Mouse (Mus musculus): ENCODE results near the gene Vps13d. TPM values are rescaled to one million over a fixed set of nuclear protein-coding genes. Genes with fewer than 3 reads are reported as not detected.

Gene Vps13d
- polyA plus RNA-seq, 1 experiment: 7.3 TPM

- Histone ChIP-seq H3K36me3 (ENCODE audit: control insufficient read depth, insufficient read depth, low read length) (no peaks in the 10 kb centered on the region; the same call in 1 of the 2 replicates), H3K4me1 (ENCODE audit: control insufficient read depth, insufficient read depth, low read length) (peaks cover 6% of the 10 kb centered on the region), H3K27me3 (ENCODE audit: control insufficient read depth, insufficient read depth, low read length) (no peaks in the 10 kb centered on the region), H3K27ac (ENCODE audit: control insufficient read depth, insufficient read depth, low read depth, low read length) (no peak overlapping the region), H3K4me3 (ENCODE audit: control insufficient read depth, low read depth, low read length) (no peak overlapping the region)
- TF ChIP-seq CTCF (IDR thresholded peaks at IDR 0.05; ENCODE audit: control insufficient read depth, insufficient read depth, insufficient replicate concordance, low read depth, low read length): no peak
- TF ChIP-seq POLR2A (IDR thresholded peaks at IDR 0.05; ENCODE audit: control insufficient read depth, low read depth, low read length): no peak
Observed at GRCm38 (mm10) chr4:145037006-145037405, 157.8 kb downstream of the Vps13d start.

- Histone ChIP-seq H3K4me1 (ENCODE audit: control insufficient read depth, insufficient read depth, low read length) (peaks cover 4% of the 10 kb centered on the region; the same call in 1 of the 2 replicates), H3K27me3 (ENCODE audit: control insufficient read depth, insufficient read depth, low read length) (no peaks in the 10 kb centered on the region), H3K4me3 (ENCODE audit: control insufficient read depth, low read depth, low read length) (no peak overlapping the region), H3K27ac (ENCODE audit: control insufficient read depth, insufficient read depth, low read depth, low read length) (no peak overlapping the region), H3K36me3 (ENCODE audit: control insufficient read depth, insufficient read depth, low read length) (no peaks in the 10 kb centered on the region; the same call in 1 of the 2 replicates)
- no peak for TF ChIP-seq CTCF (IDR thresholded peaks at IDR 0.05; ENCODE audit: control insufficient read depth, insufficient read depth, insufficient replicate concordance, low read depth, low read length)
- TF ChIP-seq POLR2A (IDR thresholded peaks at IDR 0.05; ENCODE audit: control insufficient read depth, low read depth, low read length): no peak
Observed at GRCm38 (mm10) chr4:145035450-145035849, 159.4 kb downstream of the Vps13d start.

GRCm38 (mm10) chr4:145034506-145035243, 160.1 kb downstream of the Vps13d start:
- no peak for TF ChIP-seq CTCF (IDR thresholded peaks at IDR 0.05; ENCODE audit: control insufficient read depth, insufficient read depth, insufficient replicate concordance, low read depth, low read length)
- no peak for TF ChIP-seq POLR2A (IDR thresholded peaks at IDR 0.05; ENCODE audit: control insufficient read depth, low read depth, low read length)
- no peak overlapping the region for H3K4me3 ChIP-seq (ENCODE audit: control insufficient read depth, low read depth, low read length)
- no peaks in the 10 kb centered on the region for H3K27me3 ChIP-seq (ENCODE audit: control insufficient read depth, insufficient read depth, low read length)
- no peaks in the 10 kb centered on the region; the same call in 1 of the 2 replicates for H3K36me3 ChIP-seq (ENCODE audit: control insufficient read depth, insufficient read depth, low read length)
- H3K4me1 ChIP-seq (ENCODE audit: control insufficient read depth, insufficient read depth, low read length): peaks cover 4% of the 10 kb centered on the region; the same call in 1 of the 2 replicates
- H3K27ac ChIP-seq (ENCODE audit: control insufficient read depth, insufficient read depth, low read depth, low read length): no peak overlapping the region

GRCm38 (mm10) chr4:145033392-145033791, 161.4 kb downstream of the Vps13d start:
- no peaks in the 10 kb centered on the region for H3K27me3 ChIP-seq (ENCODE audit: control insufficient read depth, insufficient read depth, low read length)
- H3K4me3 ChIP-seq (ENCODE audit: control insufficient read depth, low read depth, low read length): no peak overlapping the region
- H3K36me3 ChIP-seq (ENCODE audit: control insufficient read depth, insufficient read depth, low read length): no peaks in the 10 kb centered on the region; the same call in 1 of the 2 replicates
- TF ChIP-seq POLR2A (IDR thresholded peaks at IDR 0.05; ENCODE audit: control insufficient read depth, low read depth, low read length): no peak
- TF ChIP-seq CTCF (IDR thresholded peaks at IDR 0.05; ENCODE audit: control insufficient read depth, insufficient read depth, insufficient replicate concordance, low read depth, low read length): no peak
- peaks cover 4% of the 10 kb centered on the region; the same call in 1 of the 2 replicates for H3K4me1 ChIP-seq (ENCODE audit: control insufficient read depth, insufficient read depth, low read length)
- H3K27ac ChIP-seq (ENCODE audit: control insufficient read depth, insufficient read depth, low read depth, low read length): no peak overlapping the region

- Histone ChIP-seq H3K4me3 (ENCODE audit: control insufficient read depth, low read depth, low read length) (no peak overlapping the region), H3K27me3 (ENCODE audit: control insufficient read depth, insufficient read depth, low read length) (no peaks in the 10 kb centered on the region), H3K4me1 (ENCODE audit: control insufficient read depth, insufficient read depth, low read length) (peaks cover 4% of the 10 kb centered on the region; the same call in 1 of the 2 replicates), H3K27ac (ENCODE audit: control insufficient read depth, insufficient read depth, low read depth, low read length) (no peak overlapping the region), H3K36me3 (ENCODE audit: control insufficient read depth, insufficient read depth, low read length) (no peaks in the 10 kb centered on the region; the same call in 1 of the 2 replicates)
- TF ChIP-seq POLR2A (IDR thresholded peaks at IDR 0.05; ENCODE audit: control insufficient read depth, low read depth, low read length): no peak
- no peak for TF ChIP-seq CTCF (IDR thresholded peaks at IDR 0.05; ENCODE audit: control insufficient read depth, insufficient read depth, insufficient replicate concordance, low read depth, low read length)
Observed at GRCm38 (mm10) chr4:145032637-145033036, 162.2 kb downstream of the Vps13d start.

- no peak overlapping the region for H3K27ac ChIP-seq (ENCODE audit: control insufficient read depth, insufficient read depth, low read depth, low read length)
- no peaks in the 10 kb centered on the region for H3K36me3 ChIP-seq (ENCODE audit: control insufficient read depth, insufficient read depth, low read length)
- no peaks in the 10 kb centered on the region for H3K27me3 ChIP-seq (ENCODE audit: control insufficient read depth, insufficient read depth, low read length)
- no peak overlapping the region for H3K4me3 ChIP-seq (ENCODE audit: control insufficient read depth, low read depth, low read length)
- peaks cover 4% of the 10 kb centered on the region; the same call in 1 of the 2 replicates for H3K4me1 ChIP-seq (ENCODE audit: control insufficient read depth, insufficient read depth, low read length)
- TF ChIP-seq CTCF (IDR thresholded peaks at IDR 0.05; ENCODE audit: control insufficient read depth, insufficient read depth, insufficient replicate concordance, low read depth, low read length) (no peak), POLR2A (IDR thresholded peaks at IDR 0.05; ENCODE audit: control insufficient read depth, low read depth, low read length) (no peak)
Observed at GRCm38 (mm10) chr4:145031510-145031909, 163.3 kb downstream of the Vps13d start.

GRCm38 (mm10) chr4:145026449-145026851, 168.4 kb downstream of the Vps13d start:
- H3K27me3 ChIP-seq (ENCODE audit: control insufficient read depth, insufficient read depth, low read length): no peaks in the 10 kb centered on the region
- H3K27ac ChIP-seq (ENCODE audit: control insufficient read depth, insufficient read depth, low read depth, low read length): peak overlapping the region; percentile 47
- no peak overlapping the region for H3K4me3 ChIP-seq (ENCODE audit: control insufficient read depth, low read depth, low read length)
- no peaks in the 10 kb centered on the region for H3K36me3 ChIP-seq (ENCODE audit: control insufficient read depth, insufficient read depth, low read length)
- H3K4me1 ChIP-seq (ENCODE audit: control insufficient read depth, insufficient read depth, low read length): peaks cover 3% of the 10 kb centered on the region
- TF ChIP-seq CTCF (IDR thresholded peaks at IDR 0.05; ENCODE audit: control insufficient read depth, insufficient read depth, insufficient replicate concordance, low read depth, low read length) (no peak), POLR2A (IDR thresholded peaks at IDR 0.05; ENCODE audit: control insufficient read depth, low read depth, low read length) (no peak)

Measured in testis, adult 2 months (tissue).